Mouse (Mus musculus) stomach, embryonic 15.5 days (tissue): ENCODE data around the gene 4931414P19Rik. TPM values are rescaled to one million over a fixed set of nuclear protein-coding genes. Genes with fewer than 3 reads are reported as not detected.
"Not testable (repeated sequence)": the region's sequence is repeated elsewhere in the genome, so short reads cannot be mapped to it uniquely, and the experiment has no call there.

Experiments used
- ATAC-seq: fragments of 200-750 bp; cut with Nextera tagmentation; 2 replicates; pipeline ENCODE4 v1.8.0; 2017; ENCODE audit warnings: low read depth, moderate number of reproducible peaks, moderate TSS enrichment; ENCODE audit not compliant: insufficient read depth, low FRiP score
- H3K27ac ChIP-seq: fragments of 300-500 bp; sonication (generic); 2 replicates; pipeline ENCODE4 v1.5.1; 2015; ENCODE audit warnings: mild to moderate bottlenecking, inconsistent platforms
- H3K27me3 ChIP-seq: fragments of 300-500 bp; sonication (generic); replicated peaks from 2 replicates; pipeline ENCODE4 v1.6.1; 2015; ENCODE audit warnings: inconsistent platforms
- H3K36me3 ChIP-seq: fragments of 300-500 bp; sonication (generic); 2 replicates; pipeline ENCODE4 v1.6.1; 2015; ENCODE audit warnings: inconsistent platforms
- H3K4me1 ChIP-seq: fragments of 300-500 bp; sonication (generic); 2 replicates; pipeline ENCODE4 v1.6.1; 2015; ENCODE audit warnings: inconsistent platforms
- H3K4me2 ChIP-seq: fragments of 300-500 bp; sonication (generic); 2 replicates; pipeline ENCODE4 v1.6.1; 2015; ENCODE audit warnings: mild to moderate bottlenecking, inconsistent platforms
- H3K4me3 ChIP-seq: fragments of 300-500 bp; sonication (generic); replicated peaks from 2 replicates; pipeline ENCODE4 v1.5.1; 2015; ENCODE audit warnings: inconsistent platforms
- H3K9ac ChIP-seq: fragments of 300-500 bp; sonication (generic); 2 replicates; pipeline ENCODE4 v1.6.1; 2015; ENCODE audit warnings: inconsistent platforms
- H3K9me3 ChIP-seq: fragments of 300-500 bp; sonication (generic); 2 replicates; pipeline ENCODE4 v1.6.1; 2016; ENCODE audit warnings: inconsistent platforms
- WGBS: fragments of 180-500 bp; shearing (Covaris S2); methylation state at CpG from one replicate; pipeline ENCODE4 v1.1.7; 2015; 5-methylcytosine and 5-hydroxymethylcytosine counted together
- polyA plus RNA-seq: library from polyadenylated mRNA; unstranded; fragments of >200 nt; fragmentation: Nextera tagmentation; extraction: Ambion mirVana; gene quantifications from 2 replicates; pipeline ENCODE4 v1.2.1, GENCODE M21; 2015

4931414P19Rik gene
- polyA plus RNA-seq, 1 experiment from 2014 or later = 8.3 TPM

DNA sequence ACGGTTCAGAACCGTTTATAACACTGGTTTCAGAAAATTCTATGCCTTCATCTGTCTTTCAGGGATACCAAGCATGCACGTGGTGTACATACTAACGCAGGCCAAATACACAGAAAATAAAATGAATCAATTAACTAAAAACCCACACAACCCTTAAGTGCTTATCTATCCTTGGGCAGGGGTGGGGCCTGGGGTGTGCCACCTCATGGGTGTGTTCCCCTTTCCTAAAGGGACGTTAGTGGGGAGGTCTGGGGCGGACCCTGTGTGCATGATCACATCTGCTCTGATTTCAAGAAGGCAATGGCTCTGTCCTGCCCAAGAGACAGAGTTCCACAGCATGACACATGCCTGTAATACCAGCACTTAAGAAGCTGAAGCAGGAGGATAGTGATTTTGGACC lies 17.5 kb upstream of the 4931414P19Rik start:
- H3K9ac ChIP-seq = no peak overlapping the region
- no peak overlapping the region for H3K4me3 ChIP-seq
- no peaks in the 10 kb centered on the region for H3K9me3 ChIP-seq
- H3K27me3 ChIP-seq = no peaks in the 10 kb centered on the region
- no peaks in the 10 kb centered on the region for H3K36me3 ChIP-seq
- no peaks in the 10 kb centered on the region for H3K4me1 ChIP-seq
- no peak for ATAC-seq
- WGBS = 82% methylated on average over 6 of the region's 6 CpGs
- no peak overlapping the region for H3K27ac ChIP-seq
- H3K4me2 ChIP-seq = no peak overlapping the region

DNA sequence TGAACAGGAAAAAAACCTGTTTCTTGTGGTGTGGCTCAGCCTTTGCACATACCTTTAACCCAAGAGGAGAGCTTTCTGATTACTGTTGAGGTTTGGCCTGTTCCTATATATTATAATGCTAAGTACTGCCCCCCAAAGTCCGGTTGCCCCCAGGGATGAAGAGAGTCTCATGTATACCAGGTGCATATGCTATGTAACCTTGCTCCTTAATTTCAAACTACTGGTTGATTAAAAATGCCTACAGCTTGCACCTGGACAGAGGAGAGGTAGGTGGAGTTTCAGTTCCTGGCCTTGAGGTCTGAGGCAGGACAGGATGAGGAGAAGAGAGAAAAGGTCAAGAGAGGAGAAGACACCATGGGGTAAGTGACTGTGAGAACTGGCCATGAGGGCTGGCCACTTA lies 15.3 kb upstream of the 4931414P19Rik start, which contains the start of gene Psmb11:
TSS of gene Psmb11 (plus strand) at position 301 of the 400 bp plus-strand sequence.
- no peaks in the 10 kb centered on the region for H3K36me3 ChIP-seq
- no peak within 1 kb of the TSS for H3K4me3 ChIP-seq
- 91% methylated on average over 1 of the region's 1 CpGs for WGBS
- H3K4me1 ChIP-seq = no peaks in the 10 kb centered on the region; the same call in 1 of the 2 replicates
- no peak for ATAC-seq
- no peaks in the 10 kb centered on the region for H3K27me3 ChIP-seq
- no peaks in the 10 kb centered on the region for H3K9me3 ChIP-seq
- H3K4me2 ChIP-seq = no peak within 1 kb of the TSS
- H3K9ac ChIP-seq = no peak within 1 kb of the TSS
- H3K27ac ChIP-seq = no peak within 1 kb of the TSS

DNA sequence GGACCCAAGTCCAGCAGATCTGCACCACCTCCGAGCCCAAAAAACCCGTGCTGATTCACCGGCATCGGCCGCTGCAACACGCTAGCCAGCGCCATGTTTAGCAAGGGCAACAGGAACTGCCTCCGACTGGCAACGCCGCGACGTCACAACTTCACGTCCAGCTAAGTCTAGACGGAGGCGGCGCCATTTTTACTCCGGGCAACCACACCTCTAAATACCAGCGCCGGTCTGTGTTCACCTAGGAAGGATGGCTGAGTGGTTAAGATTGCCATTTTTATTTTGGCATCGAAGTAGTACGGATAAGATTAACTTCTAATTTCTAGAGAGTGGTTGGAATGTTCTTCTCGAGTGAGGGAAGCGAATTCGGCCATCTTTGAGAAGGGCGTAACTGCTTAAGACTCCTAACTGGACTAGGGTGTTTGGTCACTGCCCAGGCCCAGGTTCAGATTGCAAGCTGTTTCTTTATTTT lies 12.1 kb upstream of the 4931414P19Rik start, which contains the start of gene Psmb5:
TSS of gene Psmb5 (minus strand) at position 126 of the 469 bp plus-strand sequence.
- Histone ChIP-seq H3K27me3 (no peaks in the 10 kb centered on the region), H3K27ac (peak within 1 kb of the TSS; percentile 53), H3K4me1 (no peaks in the 10 kb centered on the region; the same call in 1 of the 2 replicates), H3K4me3 (peak within 1 kb of the TSS; percentile 90), H3K36me3 (peaks cover 8% of the 10 kb centered on the region), H3K9me3 (no peaks in the 10 kb centered on the region), H3K4me2 (peak within 1 kb of the TSS; percentile 65), H3K9ac (peak within 1 kb of the TSS; percentile 82)
- WGBS = under 1% methylated on average over 24 of the region's 25 CpGs
- peak; percentile 91 for ATAC-seq

DNA sequence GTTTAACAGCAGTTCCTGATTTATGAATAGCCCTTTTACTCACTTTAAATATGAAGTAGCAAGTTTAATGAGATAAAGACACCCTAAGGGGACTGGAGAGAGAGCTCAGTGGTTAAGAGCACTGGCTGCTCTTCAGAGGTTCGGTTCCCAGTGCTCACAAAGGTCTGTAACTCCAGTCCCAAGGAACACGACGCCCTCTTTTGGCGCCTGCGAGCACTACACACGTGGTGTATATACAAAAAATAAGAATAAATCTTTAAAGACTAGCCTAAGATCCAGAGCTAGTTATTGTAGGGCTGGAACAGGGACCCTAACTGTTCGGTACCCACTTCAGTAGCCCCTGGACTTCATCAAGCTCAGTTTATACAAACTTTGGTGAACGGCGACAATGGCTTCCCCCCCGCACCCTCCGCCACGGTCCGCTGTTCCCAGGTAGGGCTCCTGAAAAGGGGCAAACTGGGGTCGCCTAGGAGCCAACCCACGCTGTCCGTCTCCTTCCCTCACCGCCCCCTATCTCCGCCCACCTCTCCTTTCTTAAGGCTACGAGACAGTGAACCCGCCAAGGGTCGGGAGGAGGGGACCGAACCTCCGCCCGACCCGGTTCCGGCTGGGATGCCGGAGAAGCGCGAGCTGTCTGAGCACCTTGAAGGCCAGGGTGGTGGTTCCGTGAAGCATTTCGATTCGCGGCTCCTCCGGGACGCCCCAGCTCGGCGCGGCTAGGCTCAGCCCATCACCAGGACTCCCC lies 11.5 kb upstream of the 4931414P19Rik start:
- Histone ChIP-seq H3K36me3 (peaks cover 12% of the 10 kb centered on the region), H3K9me3 (no peaks in the 10 kb centered on the region), H3K27me3 (no peaks in the 10 kb centered on the region), H3K27ac (peak overlapping the region; percentile 53), H3K9ac (peak overlapping the region; percentile 82), H3K4me1 (no peaks in the 10 kb centered on the region; the same call in 1 of the 2 replicates), H3K4me3 (peak overlapping the region; percentile 90), H3K4me2 (peak overlapping the region; percentile 65)
- 1% methylated on average over 38 of the region's 38 CpGs for WGBS
- ATAC-seq = peak; percentile 28; the same call in 1 of the 2 replicates

DNA sequence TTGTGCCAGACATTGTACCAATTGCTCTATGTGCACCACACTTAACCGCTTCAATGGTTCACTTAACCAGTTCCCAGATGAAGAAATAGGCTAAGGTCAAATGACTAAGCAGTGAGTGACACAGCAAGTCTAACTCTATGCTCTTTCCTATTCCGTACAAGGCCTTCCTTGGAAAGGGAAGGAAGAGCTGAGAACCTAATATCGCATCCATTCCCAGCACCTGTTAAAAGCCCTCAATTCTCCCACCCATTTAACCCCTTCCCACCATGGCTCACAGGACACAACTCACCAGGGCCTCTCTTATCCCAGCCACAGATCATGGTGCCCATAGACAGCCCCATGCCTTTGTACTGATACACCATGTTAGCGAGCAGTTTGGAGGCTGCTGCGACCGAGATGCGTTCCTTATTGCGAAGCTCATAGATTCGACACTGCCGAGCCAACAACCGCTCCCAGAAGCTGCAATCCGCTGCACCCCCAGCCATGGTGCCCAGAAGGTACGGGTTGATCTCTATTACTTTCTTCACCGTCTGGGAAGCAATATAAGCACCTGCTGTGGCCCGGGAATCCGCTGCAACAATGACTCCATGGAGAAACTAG lies 10.5 kb upstream of the 4931414P19Rik start:
- Histone ChIP-seq H3K9ac (no peak overlapping the region), H3K27ac (no peak overlapping the region), H3K4me2 (0 out of 2 replicates have a peak overlapping the region, but pooled peaks have one; percentile 65), H3K4me3 (no peak overlapping the region), H3K9me3 (no peaks in the 10 kb centered on the region), H3K4me1 (no peaks in the 10 kb centered on the region; the same call in 1 of the 2 replicates), H3K27me3 (no peaks in the 10 kb centered on the region), H3K36me3 (peaks cover 16% of the 10 kb centered on the region)
- 93% methylated on average over 16 of the region's 16 CpGs for WGBS
- no peak for ATAC-seq

DNA sequence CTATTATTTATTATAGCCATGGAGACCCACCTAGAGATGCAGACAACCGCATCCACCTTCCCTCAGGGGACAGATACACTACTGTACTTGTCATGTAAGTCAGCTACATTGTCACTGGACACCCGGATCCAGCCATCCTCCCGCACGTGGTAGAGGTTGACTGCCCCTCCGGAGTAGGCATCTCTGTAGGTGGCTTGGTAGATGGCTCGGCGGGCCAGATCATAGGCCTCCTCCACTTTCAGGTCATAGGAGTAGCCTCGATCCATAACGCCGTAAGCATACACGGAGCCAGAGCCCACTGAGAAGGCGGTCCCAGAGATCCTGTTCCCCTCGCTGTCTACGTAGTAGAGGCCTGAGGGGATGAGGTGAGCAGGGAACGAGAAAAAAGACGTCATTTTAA lies 8.3 kb upstream of the 4931414P19Rik start:
- not testable (repeated sequence) for H3K4me2 ChIP-seq, H3K4me3 ChIP-seq, H3K27ac ChIP-seq, H3K9me3 ChIP-seq, H3K9ac ChIP-seq, ATAC-seq, H3K27me3 ChIP-seq, H3K4me1 ChIP-seq
- 89% methylated on average over 16 of the region's 16 CpGs for WGBS
- H3K36me3 ChIP-seq = peaks cover 16% of the 10 kb centered on the region

DNA sequence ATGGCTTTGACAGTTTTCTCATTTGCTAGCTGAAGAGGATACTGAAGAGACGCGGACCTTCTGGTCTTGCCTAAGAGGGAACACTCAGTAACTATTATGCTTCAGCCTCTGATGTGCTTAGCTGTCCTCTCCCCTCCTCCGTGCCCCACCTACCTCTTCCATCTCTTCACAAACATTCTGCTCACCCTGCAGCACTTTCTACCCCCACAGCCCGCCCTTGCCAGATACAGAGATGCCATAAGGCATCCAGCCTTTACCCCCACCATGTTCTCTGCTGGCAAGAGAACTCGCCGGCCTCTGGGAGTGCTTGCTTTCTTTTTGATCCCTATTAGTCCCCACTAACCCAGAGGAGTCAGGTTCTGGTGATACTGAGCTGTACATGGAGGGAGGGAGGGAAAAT lies 4.9 kb upstream of the 4931414P19Rik start:
- ATAC-seq = no peak
- H3K9me3 ChIP-seq = no peaks in the 10 kb centered on the region
- no peaks in the 10 kb centered on the region for H3K4me1 ChIP-seq
- peaks cover 16% of the 10 kb centered on the region for H3K36me3 ChIP-seq
- 79% methylated on average over 6 of the region's 6 CpGs for WGBS
- H3K4me2 ChIP-seq = no peak overlapping the region
- no peak overlapping the region for H3K27ac ChIP-seq
- H3K4me3 ChIP-seq = no peak overlapping the region
- no peak overlapping the region for H3K9ac ChIP-seq
- H3K27me3 ChIP-seq = no peaks in the 10 kb centered on the region

DNA sequence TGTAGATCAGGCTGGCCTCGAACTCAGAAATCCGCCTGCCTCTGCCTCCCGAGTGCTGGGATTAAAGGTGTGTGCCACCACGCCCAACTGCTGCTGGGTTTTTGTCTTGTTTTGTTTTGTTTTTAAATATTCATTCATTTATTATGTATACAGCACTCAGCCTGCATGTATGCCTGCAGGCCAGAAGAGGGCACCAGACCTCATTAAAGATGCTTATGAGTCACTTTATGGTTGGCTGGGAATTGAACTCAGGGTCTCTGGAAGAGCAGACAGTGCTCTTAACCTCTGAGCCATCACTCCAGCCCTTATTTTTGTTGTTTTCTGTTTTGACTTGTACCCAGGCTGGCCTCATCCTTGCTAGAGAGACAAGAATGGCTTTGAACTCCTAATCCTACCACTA lies 4.2 kb upstream of the 4931414P19Rik start:
- 81% methylated on average over 4 of the region's 4 CpGs for WGBS
- no peak overlapping the region for H3K9ac ChIP-seq
- ATAC-seq = no peak
- no peak overlapping the region for H3K4me3 ChIP-seq
- no peaks in the 10 kb centered on the region for H3K27me3 ChIP-seq
- no peaks in the 10 kb centered on the region for H3K4me1 ChIP-seq
- no peaks in the 10 kb centered on the region for H3K9me3 ChIP-seq
- no peak overlapping the region for H3K4me2 ChIP-seq
- peaks cover 16% of the 10 kb centered on the region for H3K36me3 ChIP-seq
- H3K27ac ChIP-seq = no peak overlapping the region

DNA sequence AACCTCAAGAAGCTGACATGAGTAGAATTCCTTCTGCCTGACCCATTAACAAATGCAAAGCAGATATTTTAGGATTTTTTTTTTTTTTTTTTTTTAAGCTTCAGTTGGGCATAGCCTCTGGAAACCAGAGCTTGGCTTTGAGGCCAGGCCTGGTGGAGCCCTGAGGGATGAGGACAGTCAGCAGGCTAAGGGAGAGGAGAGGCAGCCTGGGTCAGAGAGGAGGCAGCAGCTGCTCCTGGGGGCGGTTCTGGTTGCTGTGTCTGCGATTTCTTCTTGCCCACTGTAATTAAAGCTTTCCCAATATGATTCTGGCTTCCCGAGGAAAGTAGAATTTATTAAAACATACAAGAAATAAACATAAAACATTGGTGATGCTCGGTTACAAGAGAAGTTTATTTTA lies 3.5 kb upstream of the 4931414P19Rik start:
- 53% methylated on average over 4 of the region's 4 CpGs for WGBS

DNA sequence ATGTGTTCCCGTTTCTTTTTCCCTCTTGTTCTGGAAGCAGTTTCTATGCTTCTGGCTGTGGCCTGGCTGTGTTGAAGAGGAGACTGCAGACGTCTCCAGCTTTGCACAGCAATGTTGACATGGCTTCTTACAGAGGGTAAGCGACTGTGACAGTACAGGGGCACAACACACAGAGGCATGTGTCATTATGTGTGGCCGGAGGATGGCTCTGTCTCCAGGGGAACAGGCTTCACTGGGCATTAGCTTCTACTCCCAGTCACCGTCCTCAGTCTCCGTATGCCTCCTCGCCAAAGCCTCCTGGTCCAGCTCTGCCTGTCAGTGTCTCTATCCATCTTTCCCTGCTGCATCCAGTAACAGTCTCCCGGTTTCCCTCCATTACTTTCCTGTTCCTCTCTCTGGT lies 1.4 kb upstream of the 4931414P19Rik start:
- H3K4me2 ChIP-seq = no peak overlapping the region
- H3K36me3 ChIP-seq = 0 out of 2 replicates have a peak, but pooled peaks cover 4% of the 10 kb centered on the region
- H3K4me1 ChIP-seq = peaks cover 4% of the 10 kb centered on the region; the same call in 1 of the 2 replicates
- no peaks in the 10 kb centered on the region for H3K9me3 ChIP-seq
- no peak overlapping the region for H3K27ac ChIP-seq
- H3K27me3 ChIP-seq = no peaks in the 10 kb centered on the region
- H3K4me3 ChIP-seq = no peak overlapping the region
- ATAC-seq = no peak
- H3K9ac ChIP-seq = no peak overlapping the region
- WGBS = 51% methylated on average over 8 of the region's 8 CpGs

More for the DNA sequence above, 3.5 kb upstream of the 4931414P19Rik start:
- no peaks in the 10 kb centered on the region for H3K9me3 ChIP-seq
- H3K9ac ChIP-seq = no peak overlapping the region
- H3K36me3 ChIP-seq = peaks cover 13% of the 10 kb centered on the region
- peaks cover 4% of the 10 kb centered on the region; the same call in 1 of the 2 replicates for H3K4me1 ChIP-seq
- ATAC-seq = no peak
- no peak overlapping the region for H3K4me2 ChIP-seq
- H3K27me3 ChIP-seq = no peaks in the 10 kb centered on the region
- H3K4me3 ChIP-seq = no peak overlapping the region
- H3K27ac ChIP-seq = no peak overlapping the region; the same call in 1 of the 2 replicates

DNA sequence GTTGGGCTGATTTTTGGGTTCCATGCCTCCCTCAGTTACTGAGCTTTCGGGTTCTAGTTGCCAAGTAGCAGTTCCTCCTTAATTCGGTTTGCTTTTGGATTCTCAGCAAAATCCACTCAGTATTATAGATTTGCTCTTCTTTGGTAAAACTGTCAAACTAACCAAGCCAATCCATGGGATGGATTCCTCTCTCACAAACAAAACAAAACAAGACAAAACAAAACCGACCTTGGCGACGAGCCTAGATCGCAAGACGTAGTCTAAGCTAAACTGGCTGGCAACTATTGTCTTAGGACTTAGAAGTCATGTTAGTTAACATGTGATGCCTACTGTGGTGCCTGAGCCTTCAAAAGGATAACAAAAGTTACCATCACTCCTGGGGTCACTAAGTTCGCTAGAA lies 2.1 kb downstream of the 4931414P19Rik start:
- ATAC-seq = no peak
- Histone ChIP-seq H3K27ac (peak overlapping the region; percentile 42; the same call in 1 of the 2 replicates), H3K4me3 (peak overlapping the region; percentile 59), H3K4me1 (peaks cover 4% of the 10 kb centered on the region; the same call in 1 of the 2 replicates), H3K36me3 (no peaks in the 10 kb centered on the region), H3K9me3 (no peaks in the 10 kb centered on the region), H3K27me3 (no peaks in the 10 kb centered on the region), H3K9ac (no peak overlapping the region), H3K4me2 (peak overlapping the region; percentile 53)
- WGBS = 81% methylated on average over 8 of the region's 8 CpGs
